Mouse (Mus musculus) v-Abl transformed pro-B cells (cell line): ENCODE measurements around the gene Kcnq5.
"Not testable (repeated sequence)": the region's sequence is repeated elsewhere in the genome, so short reads cannot be mapped to it uniquely, and the experiment has no call there.

Source experiments
- in situ Hi-C, 2 experiments: fragments of 400-800 bp; cut with MboI; formaldehyde crosslinking; loops; one replicate each; pipeline ENCODE4 v1.15.1; 2025; ENCODE audit not compliant: unreplicated experiment in 2 of 2

Gene Kcnq5

DNA sequence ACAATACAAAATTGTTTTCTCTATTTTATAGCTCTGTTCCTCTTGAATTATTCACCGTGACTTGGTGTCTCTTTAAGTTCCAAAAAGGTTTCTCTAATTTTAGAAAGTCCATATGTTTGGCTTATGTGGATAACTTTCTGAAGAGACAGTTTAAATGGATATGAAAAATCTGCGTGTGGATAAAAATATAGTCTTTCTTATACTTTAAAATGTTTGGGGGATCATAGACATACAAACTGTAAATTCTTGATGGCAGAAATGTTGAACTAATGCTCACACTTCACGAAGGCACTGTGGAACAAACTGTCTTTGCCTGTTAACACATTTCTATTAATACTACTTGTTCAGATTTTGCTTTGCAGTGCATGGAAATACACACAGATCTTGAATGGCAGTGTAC lies 277.3 kb downstream of the Kcnq5 start:
- in situ Hi-C loops, result no loop called here

DNA sequence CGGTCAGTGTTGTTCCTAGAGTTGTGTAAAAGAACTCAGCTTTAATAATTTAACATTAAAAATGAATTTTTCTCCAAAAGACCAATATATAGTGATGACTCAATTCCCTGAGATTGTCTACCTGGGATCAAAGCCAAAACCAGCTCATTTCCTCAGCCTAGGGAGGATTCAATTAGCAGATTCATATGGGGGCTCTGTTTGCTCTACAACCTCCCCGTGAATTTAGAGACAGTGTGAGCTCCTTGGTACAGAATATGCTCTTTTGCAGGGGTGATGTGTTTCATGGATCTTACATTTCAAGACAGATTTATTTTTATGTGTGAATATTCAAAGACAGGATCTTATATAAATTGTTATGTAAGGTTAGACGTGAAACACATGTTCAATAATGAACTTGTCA lies 284.9 kb downstream of the Kcnq5 start:
- in situ Hi-C loops, result no loop called here

DNA sequence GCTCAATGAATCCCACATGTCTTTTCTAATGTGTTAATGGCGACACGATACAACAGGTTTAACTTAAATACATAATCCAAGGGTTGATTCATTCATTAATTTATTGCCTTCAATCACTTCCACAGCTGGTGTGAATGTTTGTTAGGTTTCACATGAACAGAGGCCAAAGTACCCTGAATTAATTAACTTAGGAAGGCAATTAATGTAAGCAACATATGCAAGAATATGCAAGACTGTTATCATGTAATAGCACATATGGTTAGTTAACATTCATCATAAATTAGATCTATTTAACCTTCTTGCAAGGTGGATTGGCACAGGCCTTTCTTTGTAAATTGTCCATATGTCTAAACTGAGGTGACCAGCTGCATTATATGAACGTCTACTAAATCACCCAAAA lies 300.9 kb downstream of the Kcnq5 start:
- in situ Hi-C loops, result no loop called here

DNA sequence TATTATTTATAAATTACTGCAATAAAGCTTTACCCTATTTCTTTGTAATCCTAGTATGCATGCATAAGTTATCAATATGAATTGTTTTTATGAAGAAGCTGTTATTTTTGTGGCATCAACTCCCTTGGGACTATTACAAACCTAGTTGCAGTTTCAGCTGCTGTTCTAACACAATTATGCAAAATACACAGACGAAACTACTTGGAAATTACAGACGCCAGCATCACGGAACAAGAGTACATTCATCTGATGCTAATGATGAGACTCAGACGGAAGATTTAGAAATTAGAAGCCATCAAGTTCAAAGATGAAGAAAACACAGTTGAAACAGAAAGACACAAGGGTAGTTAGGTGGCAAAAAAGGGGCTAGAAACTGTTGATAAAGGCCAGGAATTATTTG lies 310.9 kb downstream of the Kcnq5 start:
- in situ Hi-C loops, result no loop called here

DNA sequence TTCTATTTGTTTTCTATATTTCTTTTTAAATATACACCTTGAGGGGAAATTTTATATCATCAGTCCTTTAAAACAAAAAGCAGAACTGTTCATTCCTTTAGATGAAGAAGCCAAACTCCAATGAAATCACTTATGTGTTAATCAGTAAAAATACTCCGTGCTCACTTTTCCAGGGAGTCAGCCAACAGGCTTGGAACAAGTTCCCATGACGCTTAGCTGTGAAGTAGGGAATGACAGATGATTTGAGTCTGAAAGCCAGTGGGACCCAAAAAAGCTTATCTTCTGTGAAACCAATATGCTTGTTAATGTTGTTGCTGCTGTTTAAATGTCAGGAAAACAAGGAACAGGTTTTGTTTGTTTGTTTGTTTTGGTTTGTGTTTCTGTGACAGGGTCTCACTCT lies 326.3 kb downstream of the Kcnq5 start:
- in situ Hi-C loops, result no loop called here

DNA sequence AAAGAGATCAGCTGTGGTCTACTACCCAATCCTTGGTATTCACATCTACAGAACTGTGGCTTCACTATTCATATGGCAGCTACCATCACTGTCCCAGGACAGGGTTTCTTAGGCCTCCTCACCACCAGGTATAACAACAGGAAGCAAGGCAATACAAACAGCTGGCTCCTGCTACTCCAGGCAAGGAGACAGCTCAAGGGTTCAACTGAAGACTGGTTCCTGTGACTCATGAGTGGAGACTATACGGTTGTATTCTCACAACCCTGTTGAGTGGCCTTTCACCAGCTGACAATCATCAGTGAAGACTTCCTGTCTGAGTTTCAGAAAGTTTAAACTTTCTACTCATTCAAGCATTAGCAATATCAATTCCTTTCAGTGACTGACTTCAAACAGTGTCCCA lies 327.7 kb downstream of the Kcnq5 start:
- in situ Hi-C loops, result no loop called here

DNA sequence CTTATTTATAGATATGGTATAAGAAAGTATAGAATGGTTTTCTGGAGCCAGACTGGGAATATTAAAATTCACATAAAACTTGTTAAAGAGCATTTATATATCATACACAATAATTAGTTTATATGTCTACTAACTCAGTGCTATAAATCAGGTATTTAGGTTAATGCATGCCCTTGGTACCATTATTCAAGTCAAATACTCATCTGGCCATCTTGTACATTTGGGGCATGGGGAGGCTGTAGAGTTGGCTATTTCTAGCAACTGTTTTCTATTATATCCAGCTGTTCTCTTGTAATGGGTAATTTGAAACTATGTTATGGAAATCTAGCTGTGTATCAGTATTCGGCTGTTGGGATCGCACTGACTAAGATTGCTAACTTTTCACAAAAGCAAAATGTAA lies 339.3 kb downstream of the Kcnq5 start:
- in situ Hi-C loops, result loop anchor here in 1 of 2 experiments (10.0 kb wide), 1 partner anchor 642 kb away; no protein-coding TSS in a partner anchor

DNA sequence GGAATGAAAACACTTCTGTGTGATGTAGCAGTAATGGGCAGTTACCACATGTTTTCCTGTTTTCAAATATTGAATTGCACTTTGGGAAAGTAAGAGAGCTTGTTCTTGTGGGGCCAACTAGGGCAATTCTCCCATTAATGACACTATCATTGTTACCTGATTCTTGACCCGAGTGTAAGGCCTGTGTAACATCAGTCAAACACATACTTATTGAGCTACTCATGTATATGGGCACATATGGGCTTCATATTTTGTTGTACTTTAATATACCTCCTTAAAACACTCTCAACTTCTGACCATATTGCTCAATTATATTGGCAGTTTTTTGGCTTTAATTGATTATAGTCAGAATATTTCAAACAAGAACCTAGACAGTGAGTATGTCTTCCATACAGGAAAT lies 339.7 kb downstream of the Kcnq5 start:
- in situ Hi-C loops, result loop anchor here in 1 of 2 experiments (10.0 kb wide), 1 partner anchor 643 kb away; no protein-coding TSS in a partner anchor

DNA sequence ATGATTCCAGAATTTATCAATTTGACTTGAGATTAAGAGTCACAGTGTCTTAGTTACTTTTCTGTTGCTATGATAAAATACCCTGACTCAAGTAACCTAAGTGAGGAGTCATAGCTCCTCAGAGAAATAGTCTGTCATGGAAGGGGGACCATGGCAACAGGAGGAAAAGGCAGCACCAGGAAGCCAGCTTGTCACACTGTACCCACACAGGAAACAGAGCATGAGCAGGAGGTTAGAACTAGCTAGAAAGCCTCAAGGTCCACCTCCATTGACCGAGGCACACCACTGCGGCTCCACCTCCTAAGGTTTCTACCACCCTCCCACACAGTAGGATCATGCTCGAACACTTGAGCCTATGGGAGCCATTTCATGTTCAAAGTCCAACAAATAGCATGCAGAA lies 343.0 kb downstream of the Kcnq5 start:
- in situ Hi-C loops, result no loop called here

DNA sequence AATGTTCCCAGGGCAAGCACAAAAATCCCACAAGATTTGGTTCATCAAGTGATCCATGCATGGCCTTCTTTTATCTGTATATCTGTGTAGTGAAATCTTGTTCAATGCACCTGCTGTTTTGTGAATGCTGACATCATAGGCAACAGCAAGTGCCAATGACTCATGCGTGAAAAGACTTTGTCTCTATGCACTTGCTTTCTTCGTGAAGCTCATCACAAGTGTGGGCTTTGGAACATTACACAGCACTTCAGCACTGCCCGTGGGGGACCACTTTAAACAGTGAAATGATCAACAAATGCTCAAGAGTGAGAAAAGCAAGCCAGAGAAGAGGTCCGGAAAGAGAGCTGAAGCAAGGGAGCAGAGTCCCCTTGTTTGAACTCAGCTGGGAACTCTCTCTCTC lies 345.1 kb downstream of the Kcnq5 start:
- in situ Hi-C loops, result no loop called here

DNA sequence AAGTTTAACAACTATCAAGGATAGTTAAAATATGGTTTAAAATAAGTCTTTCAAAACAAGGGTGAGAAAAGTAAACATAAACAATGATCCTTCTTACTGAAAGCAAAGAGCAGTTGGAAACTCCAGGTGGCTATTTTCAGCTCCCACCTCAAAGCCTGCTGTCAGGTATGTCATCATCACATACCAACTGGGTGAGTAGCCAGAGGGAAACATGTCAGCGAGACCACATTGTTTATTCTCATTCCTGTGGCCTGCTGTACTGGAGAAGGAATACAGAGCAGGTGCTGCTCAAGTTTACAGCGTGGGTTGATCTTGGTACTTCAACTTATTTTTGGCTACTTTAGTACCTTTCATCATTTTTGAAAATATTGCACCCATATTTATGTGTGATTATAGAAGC lies 347.8 kb downstream of the Kcnq5 start:
- in situ Hi-C loops, result no loop called here

DNA sequence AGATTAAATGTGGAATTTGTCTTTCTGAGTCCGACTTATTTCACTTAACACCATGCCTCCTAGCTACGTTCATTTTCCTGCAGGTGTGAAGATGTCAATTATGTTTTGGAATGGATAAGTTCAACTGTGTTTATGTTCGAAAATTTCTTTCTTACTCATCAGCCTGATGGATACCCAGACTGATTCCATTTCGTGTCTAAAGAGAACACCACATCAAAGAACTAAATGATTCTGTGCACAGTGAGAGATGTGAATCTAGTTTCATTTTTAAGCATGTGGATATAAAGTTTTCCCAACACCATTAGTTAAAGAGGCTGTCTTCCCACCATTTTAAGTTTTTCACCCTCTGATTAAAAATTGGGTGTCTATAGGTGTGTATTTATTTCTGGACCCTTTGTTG lies 357.7 kb downstream of the Kcnq5 start:
- in situ Hi-C loops, result no loop called here

DNA sequence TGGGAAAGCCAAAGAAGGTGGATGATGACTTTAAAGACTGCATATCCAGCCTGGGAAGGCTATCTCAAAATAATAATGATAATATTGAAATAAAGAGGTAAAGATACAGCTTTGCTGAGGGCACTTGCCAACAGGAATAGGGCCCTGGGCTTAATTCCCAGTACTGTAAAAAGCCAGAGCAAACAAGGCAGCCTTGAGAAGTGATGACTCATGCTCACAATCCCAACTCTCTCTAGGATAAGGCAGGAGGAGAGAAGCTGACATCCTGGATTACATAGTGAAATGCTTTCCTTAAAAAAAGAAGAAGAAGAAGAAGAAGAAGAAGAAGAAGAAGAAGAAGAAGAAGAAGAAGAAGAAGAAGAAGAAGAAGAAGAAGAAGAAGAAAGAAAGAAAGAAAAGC lies 359.2 kb downstream of the Kcnq5 start:
- in situ Hi-C loops, result no loop called here

DNA sequence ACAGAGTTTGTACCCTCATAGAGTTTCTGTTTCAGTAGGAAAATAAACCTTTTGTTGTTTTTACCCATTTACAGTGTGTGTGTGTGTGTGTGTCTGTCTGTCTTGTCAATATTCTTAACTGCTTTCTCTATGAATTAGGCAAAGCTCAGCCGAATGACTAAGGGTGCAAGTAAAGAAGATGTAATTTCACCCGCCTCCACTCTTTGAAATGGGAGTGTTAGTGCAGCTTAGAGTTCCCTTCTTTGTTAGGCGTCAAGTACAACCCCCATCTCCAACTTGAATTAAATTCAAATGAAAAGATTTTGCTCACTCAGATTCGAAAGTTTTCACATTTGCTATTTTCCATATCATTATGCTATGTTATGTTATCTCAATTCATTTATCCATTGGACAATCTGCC lies 361.1 kb downstream of the Kcnq5 start:
- in situ Hi-C loops, result no loop called here

DNA sequence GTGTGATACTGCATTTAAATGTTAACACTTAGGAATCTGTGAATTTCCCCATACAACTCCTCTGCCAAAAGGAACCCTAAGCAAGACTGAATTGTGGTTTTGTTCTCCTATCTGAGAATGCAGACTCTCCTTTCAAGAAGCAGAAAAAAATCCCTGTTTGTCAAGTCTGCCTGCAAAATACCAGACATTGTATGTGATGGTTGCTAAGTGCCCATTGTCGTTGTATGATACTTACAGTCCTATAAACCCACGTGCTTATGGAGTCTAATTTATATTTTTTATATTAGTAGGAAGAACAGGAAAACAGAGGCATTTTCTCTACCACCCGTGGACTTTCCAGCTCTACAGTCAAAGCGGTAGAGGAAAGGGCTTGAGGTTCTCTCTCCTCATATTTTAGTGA lies 367.9 kb downstream of the Kcnq5 start:
- in situ Hi-C loops, result no loop called here

DNA sequence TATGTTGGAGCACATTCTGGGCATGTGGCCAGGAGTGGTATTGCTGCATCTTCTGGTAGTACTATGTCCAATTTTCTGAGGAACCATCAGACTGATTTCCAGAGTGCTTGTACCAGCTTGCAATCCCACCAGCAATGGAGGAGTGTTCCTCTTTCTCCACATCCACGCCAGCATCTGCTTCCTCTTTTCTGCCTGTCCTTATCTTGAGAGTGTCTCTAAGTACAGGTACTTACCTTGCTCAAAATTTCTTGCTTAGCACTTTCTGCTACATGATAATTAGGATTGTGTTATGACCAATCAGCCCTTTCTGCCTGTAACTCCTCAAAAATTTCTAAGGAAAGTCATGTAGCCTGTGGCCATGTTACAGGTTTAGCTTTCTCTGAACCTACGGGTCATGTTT lies 394.3 kb downstream of the Kcnq5 start:
- in situ Hi-C loops, result not testable (repeated sequence)

DNA sequence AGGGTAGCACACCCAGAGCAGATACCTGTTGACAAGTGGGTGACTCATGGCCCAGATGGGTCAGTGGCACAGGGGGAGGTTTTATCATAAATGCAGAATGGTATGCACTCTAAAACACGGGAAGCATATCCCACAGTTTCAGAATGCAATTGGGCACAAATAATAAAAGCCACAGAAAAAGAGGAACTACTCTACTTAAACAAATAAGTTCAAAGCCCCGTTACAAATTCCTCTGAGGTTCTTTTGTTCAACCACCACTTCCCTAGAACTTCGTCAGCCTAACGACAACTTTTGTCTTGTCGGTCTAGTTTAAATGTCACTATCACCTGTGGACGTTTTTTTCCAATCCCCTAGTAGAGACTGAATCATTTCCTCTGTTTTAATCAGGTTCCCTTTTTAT lies 407.1 kb downstream of the Kcnq5 start:
- in situ Hi-C loops, result no loop called here

DNA sequence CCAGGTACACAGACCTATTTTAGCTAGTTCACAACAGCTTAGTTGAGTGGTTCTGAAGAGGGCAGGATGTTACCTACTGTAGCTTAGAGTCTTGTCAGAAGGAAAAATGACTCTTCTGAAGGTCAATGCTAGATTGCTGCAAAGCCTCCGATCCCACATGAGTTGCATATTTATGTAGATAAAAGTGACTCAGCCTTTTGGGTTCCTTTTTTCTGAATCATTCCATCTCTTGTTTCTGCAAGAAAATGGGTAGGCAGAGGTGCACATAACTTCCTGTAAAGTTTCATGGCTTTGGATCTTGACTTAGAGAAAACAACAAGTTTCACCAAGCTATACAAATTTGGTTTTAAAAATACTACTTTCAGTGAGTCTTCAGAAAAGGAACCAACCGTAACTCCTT lies 409.0 kb downstream of the Kcnq5 start:
- in situ Hi-C loops, result no loop called here

DNA sequence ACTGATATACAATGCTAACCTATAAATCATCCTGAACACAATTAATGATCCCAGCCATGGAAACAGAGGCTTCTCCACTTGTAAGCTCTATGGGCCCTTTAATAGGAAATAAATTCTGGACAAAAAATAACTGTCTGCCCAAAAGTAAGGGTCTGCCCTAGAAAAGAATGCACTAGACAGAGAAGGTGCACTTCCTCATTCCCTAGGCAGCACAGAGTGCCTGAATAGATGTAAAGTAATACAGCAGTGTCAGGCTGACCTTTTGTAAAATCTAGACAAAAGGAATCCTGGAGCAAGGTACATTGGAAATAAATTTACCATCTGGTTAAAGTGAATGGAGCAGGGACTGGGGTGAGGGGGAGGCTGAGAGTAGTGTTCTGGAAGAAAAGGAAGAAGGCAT lies 417.8 kb downstream of the Kcnq5 start:
- in situ Hi-C loops, result no loop called here

DNA sequence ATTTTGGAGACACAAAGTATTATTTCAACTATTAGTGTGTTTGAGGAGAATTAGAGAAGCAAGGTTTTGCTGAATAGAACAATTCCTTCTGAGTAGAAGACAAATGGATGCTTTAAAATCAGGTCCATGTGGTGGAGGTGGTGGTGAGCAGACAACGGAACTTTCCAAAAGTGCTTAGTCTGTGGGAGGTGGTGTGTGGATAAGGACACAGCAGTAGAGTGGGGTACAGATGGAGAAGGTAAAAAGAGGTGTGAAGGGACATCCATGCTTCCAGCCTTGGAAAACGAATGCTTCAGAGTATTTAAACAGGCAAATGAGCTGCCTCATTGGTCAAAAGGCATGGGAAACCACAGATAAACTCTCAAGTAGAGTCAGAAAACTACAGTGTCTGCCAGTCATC lies 422.3 kb downstream of the Kcnq5 start:
- in situ Hi-C loops, result no loop called here

DNA sequence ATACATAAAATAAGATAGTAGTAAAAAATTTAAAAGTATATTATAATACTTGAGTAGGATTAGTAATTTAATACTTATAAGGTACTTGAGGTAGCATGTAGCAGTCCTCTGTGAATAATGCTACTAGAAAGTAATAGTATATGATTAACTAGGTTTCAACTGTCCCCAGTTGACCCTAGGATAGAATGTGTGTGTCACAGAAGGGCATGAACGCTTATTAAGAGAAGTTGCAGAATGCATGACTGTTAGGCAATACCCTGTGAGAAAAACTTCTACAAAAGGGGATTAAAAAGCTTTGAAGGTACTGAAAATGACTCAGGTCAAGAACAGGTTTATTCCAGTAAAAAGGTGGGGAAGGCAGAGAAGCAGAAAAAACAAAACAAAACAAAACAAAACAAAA lies 430.9 kb downstream of the Kcnq5 start:
- in situ Hi-C loops, result no loop called here

DNA sequence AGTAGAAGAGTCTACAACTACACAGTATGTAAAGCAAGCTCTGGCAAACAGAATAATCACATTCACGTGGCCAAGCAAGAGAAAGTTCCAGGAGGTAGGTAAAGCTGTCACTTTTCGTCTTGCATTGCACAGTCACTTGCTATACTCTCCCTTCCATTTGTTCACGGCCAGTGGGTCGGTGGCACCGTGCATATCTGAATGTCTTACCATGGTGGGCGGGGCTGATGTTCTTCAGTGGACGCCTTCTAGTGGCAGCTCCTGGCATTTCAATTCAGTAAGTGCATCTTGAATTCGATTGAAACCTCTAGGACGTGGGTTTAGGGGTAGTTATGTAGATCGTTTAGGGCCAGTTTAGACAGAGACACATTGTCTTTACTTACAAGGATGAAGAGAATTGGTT lies 439.7 kb downstream of the Kcnq5 start:
- in situ Hi-C loops, result no loop called here

DNA sequence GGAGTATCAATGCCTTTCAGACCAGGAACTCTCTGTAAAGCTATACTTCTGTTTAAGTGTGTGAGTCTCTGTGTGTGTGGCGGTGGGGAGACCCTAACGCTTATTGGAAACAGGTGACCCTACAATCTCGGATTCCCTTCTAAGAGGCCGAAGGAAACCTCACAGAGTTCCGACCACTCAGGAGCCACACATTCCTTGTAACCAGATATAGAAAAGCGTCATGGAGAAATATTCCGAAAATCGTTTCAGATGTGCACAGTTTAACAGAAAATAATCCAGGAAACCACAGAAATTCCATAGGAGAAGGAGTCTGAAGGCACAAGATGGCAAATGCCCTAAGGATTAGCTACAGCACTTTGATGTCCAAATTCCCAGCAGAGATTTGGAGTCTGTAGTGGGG lies 440.3 kb downstream of the Kcnq5 start:
- in situ Hi-C loops, result no loop called here
